ENCODE assay signal across 17 mouse cellular contexts in genomic region chr3:53138785-53139184, GRCm38 (mm10).
DNase-seq lines count a peak whose midpoint lies in the region; ATAC-seq and TF ChIP-seq lines count a peak whose summit lies in the region.
"Had no signal": no experiment of that assay in that cellular context is flagged by ENCODE, and none has a peak within 500 bp of the region (broad histone marks: within the 10 kb centered on the region; RNA-seq: fewer than 3 reads in every experiment).

No protein-coding gene starts in this region.

- peak; percentile 82 for DNase-seq in heart, adult 11 months
- DNase-seq in heart, postnatal 36 days: no peak
- DNase-seq in kidney, postnatal 4 days: peak; percentile 6 to 18
- DNase-seq in kidney, adult 8-10 months: no peak
- peak; percentile 33 for DNase-seq in thymus, postnatal 4 days
- no peak for DNase-seq in thymus, adult 2 months
- DNase-seq in left cerebral cortex, postnatal 36 days (ENCODE audit: low spot score in 2 of 2): no peak
- no peak for DNase-seq in liver, embryonic 11.5 days (ENCODE audit: low spot score)
- DNase-seq: adrenal gland, postnatal 36 days; cerebellum, adult 9-11 months; kidney, adult 18-20 months; midbrain, embryonic 14.5 days had no signal

- H3K9ac ChIP-seq in liver, embryonic 11.5 days (ENCODE audit: low read depth, low read length): no peak overlapping the region
- H3K9ac ChIP-seq: forebrain, embryonic 15.5 days; hindbrain, embryonic 14.5 days; limb, embryonic 15.5 days had no signal

- no peaks in the 10 kb centered on the region for H3K9me3 ChIP-seq in liver, embryonic 11.5 days (ENCODE audit: control insufficient read depth, low read length)
- H3K9me3 ChIP-seq: forebrain, embryonic 15.5 days; limb, embryonic 15.5 days had no signal

- no peak overlapping the region for H3K27ac ChIP-seq in thymus, adult 2 months (ENCODE audit: control insufficient read depth, insufficient read depth, low read length)
- H3K27ac ChIP-seq in liver, embryonic 11.5 days (ENCODE audit: low read depth, low read length): no peak overlapping the region
- H3K27ac ChIP-seq: forebrain, embryonic 15.5 days; hindbrain, embryonic 14.5 days; limb, embryonic 15.5 days; macrophage had no signal

- no peak for TF ChIP-seq POLR2A in thymus, adult 2 months (IDR thresholded peaks at IDR 0.05; ENCODE audit: control insufficient read depth, extremely low read depth, insufficient read depth, low read length, poor library complexity)

- no peaks in the 10 kb centered on the region for H3K36me3 ChIP-seq in thymus, adult 2 months (ENCODE audit: control insufficient read depth, insufficient read depth, low read length)
- H3K36me3 ChIP-seq in liver, embryonic 11.5 days (ENCODE audit: control insufficient read depth, insufficient read depth, low read length): no peaks in the 10 kb centered on the region
- H3K36me3 ChIP-seq: forebrain, embryonic 15.5 days; limb, embryonic 15.5 days had no signal

- no peak for ATAC-seq in liver, embryonic 11.5 days (replicated peaks; ENCODE audit: low FRiP score)
- ATAC-seq: forebrain, embryonic 15.5 days had no signal

- no peak overlapping the region for H3K4me2 ChIP-seq in liver, embryonic 11.5 days
- H3K4me2 ChIP-seq: forebrain, embryonic 15.5 days; hindbrain, embryonic 14.5 days; limb, embryonic 15.5 days had no signal

- intact Hi-C loops in heart, postnatal 36 days (cut with DNase I): no loop called here
- intact Hi-C loops in left cerebral cortex, postnatal 36 days (cut with DNase I): no loop called here

- H3K27me3 ChIP-seq in thymus, adult 2 months (ENCODE audit: control insufficient read depth, insufficient read depth, low read length): no peaks in the 10 kb centered on the region
- H3K27me3 ChIP-seq in liver, embryonic 11.5 days (replicated peaks; ENCODE audit: control insufficient read depth, insufficient read depth, low read length): no peaks in the 10 kb centered on the region
- H3K27me3 ChIP-seq: forebrain, embryonic 15.5 days; limb, embryonic 15.5 days had no signal

- TF ChIP-seq CTCF in thymus, adult 2 months (IDR thresholded peaks at IDR 0.05; ENCODE audit: borderline replicate concordance, control insufficient read depth, extremely low read depth, insufficient read depth, low read length, poor library complexity): no peak

- H3K4me1 ChIP-seq in thymus, adult 2 months (replicated peaks; ENCODE audit: control insufficient read depth, insufficient read depth, low read length): no peaks in the 10 kb centered on the region
- H3K4me1 ChIP-seq in liver, embryonic 11.5 days (replicated peaks; ENCODE audit: control insufficient read depth, insufficient read depth, low read length): no peaks in the 10 kb centered on the region
- H3K4me1 ChIP-seq: forebrain, embryonic 15.5 days; limb, embryonic 15.5 days had no signal

- H3K4me3 ChIP-seq in thymus, adult 2 months (ENCODE audit: control insufficient read depth, insufficient read depth, low read length): no peak overlapping the region
- H3K4me3 ChIP-seq in liver, embryonic 11.5 days (ENCODE audit: low read depth, low read length): no peak overlapping the region
- H3K4me3 ChIP-seq: erythroblast, embryonic 14.5 days; forebrain, embryonic 15.5 days; limb, embryonic 15.5 days had no signal

- WGBS in thymus, adult 2 months: 95% methylated on average over 2 of the region's 2 CpGs
- WGBS in liver, embryonic 11.5 days: 86% methylated on average over 2 of the region's 2 CpGs

Comparison
In these comparisons a context has a peak if more than half of its experiments do, and no peak if none do; other contexts are left out.
1. DNase-seq: peak in heart, adult 11 months (single experiment), kidney, postnatal 4 days (2 of 2) and thymus, postnatal 4 days (single experiment); none in heart, postnatal 36 days (0 of 2), kidney, adult 8-10 months (0 of 2), thymus, adult 2 months (single experiment), left cerebral cortex, postnatal 36 days (0 of 2) and liver, embryonic 11.5 days (single experiment).